Mouse (Mus musculus): ENCODE results near the gene Pon2. TPM values are rescaled to one million over a fixed set of nuclear protein-coding genes. Genes with fewer than 3 reads are reported as not detected.

Pon2 gene
- polyA plus RNA-seq, 1 experiment from 2014 or later: 88.4 TPM

DNA sequence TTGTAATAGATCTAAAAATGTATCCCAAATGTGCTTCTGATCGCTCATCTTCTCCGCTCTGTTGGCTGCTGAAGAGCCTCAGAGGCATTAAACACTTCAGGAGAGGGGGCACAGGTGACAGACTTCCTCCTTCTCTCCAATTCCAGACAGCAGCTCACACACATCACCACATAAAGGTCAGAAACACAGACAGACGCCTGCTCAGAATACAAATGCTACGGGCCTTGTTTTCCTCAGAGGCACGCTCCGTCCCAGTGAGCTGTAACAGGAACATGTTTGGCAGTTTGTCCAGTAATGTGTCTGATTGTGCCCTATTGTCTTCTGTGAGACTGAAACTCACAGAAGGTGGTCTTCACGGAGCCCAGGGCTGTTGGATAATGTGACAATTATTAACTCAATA lies 15.8 kb downstream of the Pon2 start:
- no peak overlapping the region for H3K4me2 ChIP-seq (replicated peaks; ENCODE audit: low read depth, low read length)
- no peaks in the 10 kb centered on the region for H3K36me3 ChIP-seq (ENCODE audit: insufficient read depth, low read length)
- ATAC-seq (no peak), DNase-seq (ENCODE audit: low spot score) (no peak)
- 72% methylated on average over 7 of the region's 7 CpGs for WGBS
- H3K9ac ChIP-seq (replicated peaks; ENCODE audit: low read depth): no peak overlapping the region
- H3K4me1 ChIP-seq (ENCODE audit: insufficient read depth, low read depth, low read length): no peaks in the 10 kb centered on the region
- H3K27ac ChIP-seq (ENCODE audit: low read length): no peak overlapping the region
- no peaks in the 10 kb centered on the region for H3K9me3 ChIP-seq (ENCODE audit: low read length)
- no peak for TF ChIP-seq EP300 (IDR thresholded peaks at IDR 0.05)
- no peak for TF ChIP-seq CTCF (IDR thresholded peaks at IDR 0.05)
- no peaks in the 10 kb centered on the region for H3K27me3 ChIP-seq (replicated peaks; ENCODE audit: insufficient read depth, low read length)
- no peak overlapping the region for H3K4me3 ChIP-seq (ENCODE audit: low read depth, low read length)

GRCm38 (mm10) chr6:5280576-5281305 lies 17.5 kb downstream of the Pon2 start:
- no peaks in the 10 kb centered on the region for H3K27me3 ChIP-seq (replicated peaks; ENCODE audit: insufficient read depth, low read length)
- no peak for DNase-seq (ENCODE audit: low spot score)

DNA sequence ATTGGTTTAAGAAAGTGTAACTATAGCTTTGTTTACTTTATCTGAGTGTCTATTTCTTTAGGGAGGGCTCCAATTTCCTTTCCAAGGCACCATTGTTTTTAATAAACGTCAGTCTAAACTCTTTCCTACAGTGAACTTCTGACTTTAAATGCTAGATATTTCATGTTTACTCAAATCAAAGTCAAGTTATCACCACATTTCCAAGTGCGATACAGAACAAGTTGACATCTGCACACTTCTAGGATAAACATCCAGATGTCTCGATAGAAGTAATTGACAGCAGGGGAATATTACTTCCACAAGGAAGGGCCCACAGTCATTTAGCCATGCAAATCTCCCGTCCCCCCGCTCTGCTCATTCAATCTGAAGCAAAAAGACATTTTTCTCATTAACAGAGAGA lies 20.3 kb downstream of the Pon2 start:
- Histone ChIP-seq H3K27ac (ENCODE audit: low read length) (no peak overlapping the region), H3K4me2 (replicated peaks; ENCODE audit: low read depth, low read length) (no peak overlapping the region), H3K9ac (replicated peaks; ENCODE audit: low read depth) (no peak overlapping the region), H3K4me3 (ENCODE audit: low read depth, low read length) (no peak overlapping the region), H3K4me1 (ENCODE audit: insufficient read depth, low read depth, low read length) (no peaks in the 10 kb centered on the region), H3K9me3 (ENCODE audit: low read length) (no peaks in the 10 kb centered on the region), H3K36me3 (ENCODE audit: insufficient read depth, low read length) (peaks cover 11% of the 10 kb centered on the region), H3K27me3 (replicated peaks; ENCODE audit: insufficient read depth, low read length) (no peaks in the 10 kb centered on the region)
- WGBS: 26% methylated on average over 5 of the region's 5 CpGs
- ATAC-seq (no peak), DNase-seq (ENCODE audit: low spot score) (peak; percentile 19)
- TF ChIP-seq EP300 (IDR thresholded peaks at IDR 0.05) (peak; percentile 40; the same call in 1 of the 2 replicates), CTCF (IDR thresholded peaks at IDR 0.05) (no peak)

More at GRCm38 (mm10) chr6:5280576-5281305, 17.5 kb downstream of the Pon2 start:
- Histone ChIP-seq H3K4me2 (replicated peaks; ENCODE audit: low read depth, low read length) (no peak overlapping the region), H3K9ac (replicated peaks; ENCODE audit: low read depth) (no peak overlapping the region), H3K36me3 (ENCODE audit: insufficient read depth, low read length) (peaks cover 9% of the 10 kb centered on the region; the same call in 1 of the 2 replicates), H3K4me3 (ENCODE audit: low read depth, low read length) (no peak overlapping the region), H3K4me1 (ENCODE audit: insufficient read depth, low read depth, low read length) (no peaks in the 10 kb centered on the region), H3K27ac (ENCODE audit: low read length) (no peak overlapping the region), H3K9me3 (ENCODE audit: low read length) (no peaks in the 10 kb centered on the region)
- 62% methylated on average over 6 of the region's 6 CpGs for WGBS
- no peak for TF ChIP-seq CTCF (IDR thresholded peaks at IDR 0.05)
- TF ChIP-seq EP300 (IDR thresholded peaks at IDR 0.05): no peak
- no peak for ATAC-seq

DNA sequence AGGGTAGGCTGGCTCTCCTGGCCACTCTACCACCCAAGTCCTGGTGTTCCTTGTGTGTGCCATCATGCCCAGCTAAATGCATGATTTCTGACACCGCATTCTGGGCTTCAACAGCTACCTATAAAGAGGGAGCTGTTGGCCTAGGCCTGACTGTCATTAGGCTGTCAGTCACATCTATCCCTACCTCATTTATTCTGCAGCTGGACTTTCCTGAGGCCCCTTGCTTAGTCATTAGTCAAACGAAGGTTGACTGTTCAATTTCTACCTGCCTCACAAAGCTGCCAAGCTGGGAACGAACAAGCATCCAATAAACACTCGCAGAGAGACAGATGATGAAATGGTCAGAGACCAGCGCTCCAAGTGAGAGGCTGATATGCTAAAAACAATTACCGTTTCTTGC lies 28.6 kb downstream of the Pon2 start:
- Histone ChIP-seq H3K36me3 (ENCODE audit: insufficient read depth, low read length) (peaks cover 22% of the 10 kb centered on the region; the same call in 1 of the 2 replicates), H3K4me1 (ENCODE audit: insufficient read depth, low read depth, low read length) (no peaks in the 10 kb centered on the region), H3K4me2 (replicated peaks; ENCODE audit: low read depth, low read length) (no peak overlapping the region), H3K27me3 (replicated peaks; ENCODE audit: insufficient read depth, low read length) (no peaks in the 10 kb centered on the region), H3K27ac (ENCODE audit: low read length) (no peak overlapping the region), H3K9me3 (ENCODE audit: low read length) (no peaks in the 10 kb centered on the region), H3K4me3 (ENCODE audit: low read depth, low read length) (no peak overlapping the region), H3K9ac (replicated peaks; ENCODE audit: low read depth) (no peak overlapping the region)
- DNase-seq (ENCODE audit: low spot score) (no peak), ATAC-seq (no peak)
- TF ChIP-seq CTCF (IDR thresholded peaks at IDR 0.05) (no peak), EP300 (IDR thresholded peaks at IDR 0.05) (no peak)
- WGBS: 85% methylated on average over 6 of the region's 6 CpGs

DNA sequence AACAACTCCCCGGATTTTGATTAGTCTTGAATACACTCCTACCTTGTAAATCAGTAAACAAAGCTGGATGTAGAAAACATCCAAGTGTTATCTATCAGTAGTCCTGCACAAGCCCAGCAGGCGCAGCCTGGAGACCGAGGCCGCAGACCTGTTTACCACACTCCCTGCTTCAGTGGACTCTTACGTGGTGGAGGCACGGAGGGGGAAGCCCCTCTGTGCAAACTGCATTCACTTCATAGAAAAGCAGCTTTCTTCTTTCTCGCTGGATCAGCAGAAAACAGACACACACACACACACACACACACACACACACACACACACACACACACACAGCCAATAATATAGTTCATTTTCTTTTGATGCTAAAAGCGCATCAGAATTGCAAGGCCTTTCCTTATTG lies 33.5 kb downstream of the Pon2 start:
- TF ChIP-seq CTCF (IDR thresholded peaks at IDR 0.05): no peak
- no peak for TF ChIP-seq EP300 (IDR thresholded peaks at IDR 0.05)
- no peaks in the 10 kb centered on the region for H3K9me3 ChIP-seq (ENCODE audit: low read length)
- WGBS: 75% methylated on average over 8 of the region's 8 CpGs
- DNase-seq (ENCODE audit: low spot score): no peak
- no peak overlapping the region for H3K9ac ChIP-seq (replicated peaks; ENCODE audit: low read depth)
- H3K4me2 ChIP-seq (replicated peaks; ENCODE audit: low read depth, low read length): no peak overlapping the region
- H3K4me3 ChIP-seq (ENCODE audit: low read depth, low read length): no peak overlapping the region
- no peak for ATAC-seq
- no peak overlapping the region for H3K27ac ChIP-seq (ENCODE audit: low read length)
- H3K4me1 ChIP-seq (ENCODE audit: insufficient read depth, low read depth, low read length): no peaks in the 10 kb centered on the region
- peaks cover 14% of the 10 kb centered on the region; the same call in 1 of the 2 replicates for H3K36me3 ChIP-seq (ENCODE audit: insufficient read depth, low read length)
- no peaks in the 10 kb centered on the region for H3K27me3 ChIP-seq (replicated peaks; ENCODE audit: insufficient read depth, low read length)

GRCm38 (mm10) chr6:5263250-5263999 lies 34.8 kb downstream of the Pon2 start:
- Histone ChIP-seq H3K9ac (replicated peaks; ENCODE audit: low read depth) (no peak overlapping the region), H3K36me3 (ENCODE audit: insufficient read depth, low read length) (peaks cover 5% of the 10 kb centered on the region; the same call in 1 of the 2 replicates), H3K4me1 (ENCODE audit: insufficient read depth, low read depth, low read length) (no peaks in the 10 kb centered on the region), H3K9me3 (ENCODE audit: low read length) (no peaks in the 10 kb centered on the region), H3K4me3 (ENCODE audit: low read depth, low read length) (no peak overlapping the region), H3K27me3 (replicated peaks; ENCODE audit: insufficient read depth, low read length) (no peaks in the 10 kb centered on the region), H3K27ac (ENCODE audit: low read length) (no peak overlapping the region), H3K4me2 (replicated peaks; ENCODE audit: low read depth, low read length) (no peak overlapping the region)
- TF ChIP-seq EP300 (IDR thresholded peaks at IDR 0.05) (peak; percentile 65), CTCF (IDR thresholded peaks at IDR 0.05) (no peak)
- ATAC-seq (peak; percentile 52), DNase-seq (ENCODE audit: low spot score) (peak; percentile 40)
- WGBS: 73% methylated on average over 8 of the region's 8 CpGs

Data from lung, postnatal 0 days (tissue).